Mouse (Mus musculus): ENCODE measurements at regions not wholly inside any gene's neighbourhood (a gene's known extent, or its start where the extent isn't known, plus 50 kb on each side); places are given as distances from the start of the nearest gene placed in this dataset.

DNA sequence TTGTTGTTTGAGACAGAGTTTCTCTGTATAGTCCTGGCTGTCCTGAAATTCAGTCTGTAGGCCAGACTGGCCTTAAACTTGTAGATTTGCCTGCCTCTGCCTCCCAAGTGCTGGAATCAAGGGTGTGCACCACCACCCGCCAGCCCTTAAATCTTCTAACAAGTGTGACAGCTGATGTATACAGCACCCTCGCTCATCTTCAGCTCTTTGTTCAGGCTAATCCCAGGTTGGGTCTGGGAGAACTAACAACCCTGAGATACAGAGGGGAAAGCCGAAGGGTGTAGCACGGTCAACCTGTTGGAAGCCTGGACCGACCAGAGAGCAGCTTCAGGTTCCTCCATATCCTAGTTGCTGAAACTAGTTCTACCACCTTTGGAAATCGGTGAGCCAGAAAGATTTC lies 99.0 kb downstream of the Tmem30b start:
- in situ Hi-C loops (cut with MboI, MseI), result no loop called here

- in situ Hi-C loops (cut with MboI, MseI), result no loop called here
Observed at GRCm38 (mm10) chr12:73446148-73446547, 100.0 kb downstream of the Tmem30b start.

DNA sequence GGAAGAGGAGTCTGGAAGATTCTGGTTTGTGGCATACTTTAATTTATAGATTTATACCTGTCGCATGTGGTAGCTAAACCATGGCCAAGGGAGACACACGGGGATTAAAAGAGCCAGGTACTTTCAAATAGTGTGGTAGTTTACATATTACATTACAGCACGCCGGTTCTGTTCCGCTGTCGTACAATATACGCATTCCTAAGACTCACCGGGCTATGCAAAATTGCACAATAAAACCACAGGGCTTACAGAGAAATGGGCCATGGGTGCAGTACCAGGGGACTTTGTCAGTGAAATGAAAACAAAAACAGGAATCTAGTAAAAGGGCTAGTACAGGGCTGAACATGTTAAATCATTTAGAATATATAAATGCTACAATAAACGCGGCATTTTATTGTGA lies 100.6 kb downstream of the Tmem30b start:
- in situ Hi-C loops (cut with MboI, MseI), result no loop called here

DNA sequence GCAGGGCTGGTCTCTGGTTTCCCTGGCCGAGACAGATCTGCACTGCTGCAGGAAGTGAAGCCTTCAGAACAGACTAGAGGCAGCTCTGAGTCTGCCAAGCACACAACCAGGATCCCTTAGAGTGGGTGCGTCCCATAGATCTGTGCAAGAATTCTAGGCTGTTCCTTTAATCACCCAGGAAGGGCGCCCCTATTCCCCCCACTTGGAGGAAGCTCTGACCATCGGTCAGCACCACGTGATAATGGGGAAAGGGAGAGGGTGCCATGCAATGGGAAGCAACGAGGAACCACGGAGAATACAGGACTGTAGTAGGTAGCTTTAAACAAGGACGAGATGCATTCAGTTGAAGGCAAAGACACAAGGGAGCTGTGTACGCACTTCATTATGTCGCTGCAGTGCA lies 101.1 kb downstream of the Tmem30b start:
- in situ Hi-C loops (cut with MboI, MseI), result no loop called here

DNA sequence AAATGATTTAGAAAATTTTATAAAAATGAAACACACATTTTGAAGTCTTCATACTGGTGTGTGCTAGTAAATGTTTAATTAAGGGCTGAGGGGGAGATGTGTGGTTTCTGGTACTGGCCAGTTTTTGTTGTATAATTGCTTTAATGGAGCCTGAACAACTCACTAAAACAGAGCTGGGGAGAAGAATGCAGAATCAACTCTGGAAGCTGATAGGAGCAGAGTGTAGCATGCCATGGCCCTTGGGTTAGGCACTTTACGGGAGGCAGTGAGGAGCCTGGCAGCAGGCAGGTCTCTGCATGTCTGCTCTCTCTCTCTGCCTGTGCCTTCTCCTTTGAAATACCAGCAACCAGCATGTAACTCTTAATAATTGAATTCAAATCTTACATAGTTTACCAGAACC lies 104.9 kb downstream of the Tmem30b start:
- in situ Hi-C loops (cut with MboI, MseI), result no loop called here

DNA sequence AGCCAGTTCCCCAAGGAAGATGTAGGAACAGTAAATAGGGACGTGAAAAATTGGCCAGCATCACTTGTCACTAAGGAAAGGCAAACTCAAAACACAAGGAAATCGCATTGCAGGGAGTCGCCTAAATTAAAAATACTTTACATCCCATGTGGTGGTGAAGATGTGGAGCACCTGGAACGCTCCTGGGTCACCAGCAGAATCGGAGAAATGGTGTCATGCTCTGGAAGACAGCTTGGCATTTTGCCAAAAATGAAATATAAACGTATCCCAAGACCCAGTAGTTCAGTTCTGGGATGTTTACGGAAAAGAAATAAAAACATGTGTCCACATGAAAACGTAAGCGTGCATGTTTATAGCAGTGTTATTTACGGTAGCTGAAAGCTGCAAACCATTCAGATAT lies 111.5 kb downstream of the Tmem30b start:
- in situ Hi-C loops (cut with MboI, MseI), result no loop called here

- in situ Hi-C loops (cut with MboI, MseI), result no loop called here
Observed at GRCm38 (mm10) chr12:73432546-73432945, 113.6 kb downstream of the Tmem30b start.

GRCm38 (mm10) chr12:73428171-73428570 lies 118.0 kb downstream of the Tmem30b start:
- in situ Hi-C loops (cut with MboI, MseI), result no loop called here

GRCm38 (mm10) chr12:73424814-73425213 lies 121.4 kb downstream of the Tmem30b start:
- in situ Hi-C loops (cut with MboI, MseI), result no loop called here

GRCm38 (mm10) chr12:73417101-73417500 lies 129.1 kb downstream of the Tmem30b start:
- in situ Hi-C loops (cut with MboI, MseI), result no loop called here

DNA sequence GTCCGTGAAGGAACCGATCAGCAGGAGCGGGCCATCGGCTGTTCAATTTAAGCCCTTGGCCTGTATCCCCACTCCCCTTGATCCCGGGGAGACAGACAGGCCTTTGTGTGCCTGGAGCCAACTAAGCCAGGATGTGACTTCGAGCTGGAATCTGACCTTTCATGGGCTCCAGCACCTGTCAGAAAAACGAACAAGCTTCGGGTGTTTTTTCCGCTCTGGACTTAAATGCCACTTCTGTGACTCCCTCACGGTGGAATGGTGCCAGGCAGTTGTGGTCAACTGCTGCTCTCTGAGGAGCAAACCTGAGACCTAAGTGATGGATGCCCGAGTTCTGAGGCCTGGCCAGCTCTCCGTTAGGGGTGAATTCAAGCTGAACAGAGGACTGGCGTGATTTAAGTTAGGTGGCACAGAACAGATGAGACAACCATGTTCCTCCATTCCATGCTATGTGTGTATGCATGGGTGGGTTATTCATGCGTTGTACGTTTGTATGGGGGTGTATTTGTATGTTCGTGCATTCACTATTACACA lies 129.8 kb downstream of the Tmem30b start:
- in situ Hi-C loops (cut with MboI, MseI), result no loop called here

DNA sequence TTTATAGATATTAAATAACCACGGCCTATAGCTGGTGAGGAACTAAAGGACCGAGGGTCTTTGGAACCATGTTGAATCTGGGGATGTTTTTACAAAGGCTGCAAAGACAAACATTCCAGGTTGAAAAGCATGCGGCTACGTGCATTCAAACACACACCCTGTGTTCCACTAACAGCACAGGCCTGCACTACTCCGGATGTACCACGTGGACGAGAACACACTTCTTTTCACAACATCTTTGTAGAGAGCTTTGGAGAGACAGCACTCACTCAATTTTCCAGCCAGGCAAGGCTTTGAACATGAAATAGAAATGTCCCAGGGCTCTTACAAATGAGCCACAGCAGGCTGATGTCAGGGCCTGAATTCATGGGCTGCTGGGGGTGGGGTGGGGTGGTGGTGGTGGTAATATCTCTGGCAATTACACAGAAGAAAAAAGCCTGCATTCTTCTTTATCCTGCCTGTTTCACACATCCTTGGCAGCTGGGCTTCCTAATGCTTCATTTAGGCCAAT lies 129.3 kb downstream of the Slc38a6 start:
- in situ Hi-C loops (cut with MboI, MseI), result no loop called here

- in situ Hi-C loops (cut with MboI, MseI), result no loop called here
Observed at GRCm38 (mm10) chr12:73413439-73414196, 127.0 kb downstream of the Slc38a6 start.

- in situ Hi-C loops (cut with MboI, MseI), result no loop called here
Observed at GRCm38 (mm10) chr12:73412500-73412899, 125.9 kb downstream of the Slc38a6 start.

DNA sequence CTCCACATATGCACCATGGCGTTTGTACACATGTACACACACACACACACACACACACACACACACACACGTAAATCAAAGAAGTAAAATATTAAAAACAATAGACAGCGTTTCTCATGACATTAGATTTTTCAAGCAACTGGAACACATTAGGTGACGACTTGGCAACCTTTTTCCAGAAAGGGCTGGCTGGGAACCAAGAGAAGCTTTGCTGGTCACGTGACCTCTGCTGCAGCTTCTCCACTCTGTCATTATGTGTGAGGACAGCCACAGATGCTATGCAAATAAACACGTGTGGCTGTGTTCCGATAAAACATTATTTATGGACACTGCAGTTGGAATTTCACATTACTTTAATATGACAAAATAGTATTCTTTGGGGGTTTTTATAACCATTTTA lies 124.3 kb downstream of the Slc38a6 start:
- in situ Hi-C loops (cut with MboI, MseI), result no loop called here

DNA sequence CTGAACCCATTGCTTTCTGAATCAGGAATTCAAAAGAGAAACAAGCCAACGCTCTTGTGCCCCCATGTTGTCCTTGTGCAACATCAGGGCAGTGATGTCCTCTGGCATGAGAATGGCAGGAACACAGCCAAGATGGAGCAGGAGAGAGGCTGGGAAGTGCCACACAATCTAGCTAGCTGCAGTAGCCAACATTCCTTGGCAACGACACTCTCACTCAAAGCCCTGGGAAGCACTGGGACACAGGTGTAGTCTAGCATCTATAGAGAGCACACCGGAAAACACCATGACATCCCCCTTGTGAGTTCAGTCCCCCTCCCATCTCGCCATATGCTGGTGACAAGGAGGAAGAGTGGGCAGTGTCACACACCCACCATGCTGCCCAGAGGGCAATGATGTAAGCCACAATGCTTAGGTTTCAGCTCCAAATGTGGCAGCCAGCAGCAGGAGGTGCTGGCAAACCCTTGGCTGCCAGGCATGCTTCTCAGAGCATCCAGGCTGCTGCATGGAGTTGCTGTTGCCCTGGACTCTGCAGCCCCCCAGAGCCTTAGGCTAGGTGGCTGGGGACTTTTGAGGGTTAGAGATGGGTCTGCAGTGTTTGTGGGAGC lies 123.0 kb downstream of the Slc38a6 start:
- in situ Hi-C loops (cut with MboI, MseI), result no loop called here

DNA sequence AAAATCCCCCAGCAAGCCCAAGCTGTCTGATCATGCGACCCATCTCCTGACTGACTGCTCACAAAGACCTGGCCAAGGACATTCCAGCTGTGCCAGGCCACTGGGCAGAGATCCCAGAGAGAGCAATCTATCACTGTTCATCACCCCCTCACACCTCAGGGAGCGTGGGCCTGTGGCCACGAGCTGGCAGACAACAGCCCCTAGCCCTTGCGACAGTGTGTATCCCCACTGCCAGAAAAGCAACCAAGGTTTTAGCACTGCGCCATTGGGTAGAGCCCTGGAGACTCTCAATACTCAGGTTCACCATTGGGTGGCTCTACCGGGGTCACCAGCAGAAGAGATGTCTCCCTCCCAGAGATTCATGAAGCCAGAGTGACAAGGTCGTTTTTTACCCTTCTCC lies 122.0 kb downstream of the Slc38a6 start:
- in situ Hi-C loops (cut with MboI, MseI), result no loop called here

DNA sequence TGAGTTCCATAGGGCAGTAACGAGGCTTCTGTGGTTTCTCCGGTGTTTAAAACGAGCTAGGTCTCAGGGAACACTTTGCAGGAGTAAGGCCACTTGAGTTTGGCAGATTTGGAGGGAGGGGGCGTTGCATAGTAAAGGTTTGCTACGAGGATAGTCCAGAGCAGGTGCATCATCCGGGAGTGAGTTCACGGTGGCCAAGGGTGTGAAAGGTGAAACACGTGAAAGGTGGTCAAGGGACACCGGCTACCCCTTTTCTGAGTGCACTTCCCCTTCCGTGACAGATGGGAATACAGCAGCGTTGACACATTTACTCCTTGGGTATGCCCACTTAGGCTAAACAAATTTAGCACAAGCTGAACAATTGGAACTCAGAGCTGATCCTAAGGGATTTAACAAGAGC lies 121.6 kb downstream of the Slc38a6 start:
- in situ Hi-C loops (cut with MboI, MseI), result no loop called here

DNA sequence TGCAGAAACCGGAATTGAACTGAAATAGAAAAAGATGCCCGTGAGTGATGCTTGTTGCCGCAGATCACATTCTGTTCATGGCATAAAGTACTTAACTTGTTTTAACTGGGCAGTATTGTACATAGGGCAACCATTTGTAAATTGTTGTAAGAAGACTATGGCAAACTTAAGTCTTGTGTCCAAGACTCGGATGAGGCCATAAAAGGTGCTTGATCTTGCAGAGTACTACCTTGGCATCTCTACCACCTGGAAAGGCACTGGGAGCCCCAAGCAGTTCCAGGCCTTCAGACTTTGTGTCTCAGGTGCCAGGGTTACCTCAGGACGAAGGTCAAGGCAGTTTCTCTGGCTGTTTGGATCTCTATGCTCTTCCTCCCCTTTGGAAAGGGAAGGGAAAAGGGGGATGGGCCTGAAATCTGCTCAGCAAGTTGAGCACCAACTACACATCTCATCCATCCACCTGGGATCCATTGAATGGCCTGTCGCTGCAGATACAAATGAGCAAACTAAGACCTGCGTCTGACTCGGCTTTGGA lies 120.0 kb downstream of the Slc38a6 start:
- in situ Hi-C loops (cut with MboI, MseI), result no loop called here

- in situ Hi-C loops (cut with MboI, MseI), result no loop called here
Observed at GRCm38 (mm10) chr12:73405583-73405982, 119.0 kb downstream of the Slc38a6 start.

DNA sequence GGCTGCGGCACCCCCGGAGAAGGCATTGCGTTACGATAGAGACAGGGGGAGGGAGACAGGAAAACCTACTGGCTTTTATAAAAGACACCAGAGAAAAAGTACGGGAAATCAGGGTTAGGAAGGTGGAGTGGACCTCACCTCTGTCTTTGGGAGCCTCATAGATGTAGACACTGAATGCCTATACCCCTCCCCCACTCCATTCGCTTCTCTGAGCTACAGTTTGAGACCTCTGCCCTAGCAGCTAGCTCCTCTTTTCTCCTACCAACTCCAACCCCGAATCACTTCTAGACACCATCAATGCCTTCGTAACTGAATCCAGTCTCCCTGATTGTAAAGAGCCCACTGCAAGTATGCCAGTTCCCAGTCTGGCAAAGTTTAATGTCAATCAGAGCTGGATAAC lies 118.5 kb downstream of the Slc38a6 start:
- in situ Hi-C loops (cut with MboI, MseI), result no loop called here

DNA sequence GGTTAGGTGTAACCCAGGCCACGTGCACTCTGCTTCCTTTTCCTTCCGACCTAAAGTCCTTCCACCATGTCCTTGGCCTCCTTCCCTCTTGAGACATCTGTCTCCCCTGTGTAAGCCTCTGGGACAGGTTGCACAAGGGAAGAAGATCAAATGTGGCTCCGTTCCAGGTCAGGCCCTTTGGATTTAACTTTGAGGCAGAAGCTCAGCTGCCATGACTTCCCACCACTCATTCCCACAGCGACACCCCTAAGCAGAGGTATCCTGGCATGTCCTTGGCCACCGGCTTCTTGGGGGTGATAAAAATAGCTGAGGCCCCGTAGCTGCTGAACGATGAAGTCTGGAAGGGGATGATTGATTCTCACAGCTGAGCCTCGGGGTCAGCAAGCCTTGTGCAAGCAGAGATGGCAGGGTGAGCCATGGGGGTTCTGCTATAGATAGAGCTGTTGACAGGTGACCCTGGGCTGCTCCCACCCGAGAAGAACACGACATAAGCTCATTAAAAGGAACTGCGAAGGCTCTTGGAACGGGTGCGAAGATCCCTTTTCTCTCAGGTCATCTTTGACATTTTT lies 117.4 kb downstream of the Slc38a6 start:
- in situ Hi-C loops (cut with MboI, MseI), result no loop called here

All from T-helper 1 cell (primary cell).